Mouse (Mus musculus) MEL (cell line): ENCODE results near the gene Dnajc7. TPM values are rescaled to one million over a fixed set of nuclear protein-coding genes. Genes with fewer than 3 reads are reported as not detected.

Experiments used
- DNase-seq: peaks from one replicate; pipeline ENCODE4 v3.0.0; 2011; ENCODE audit warnings: low read depth, low spot score
- H3K27ac ChIP-seq: 2 replicates; pipeline ENCODE4 v1.5.1; 2012; ENCODE audit warnings: low read depth, mild to moderate bottlenecking, control low read depth, low read length, moderate library complexity; ENCODE audit not compliant: control insufficient read depth
- H3K27me3 ChIP-seq, 2 experiments: fragments of 150-350 bp in 1 of 2; sonication (generic) in 1 of 2; 2 replicates each; pipeline ENCODE4 v1.6.1; 2012; ENCODE audit warnings: low read length in 2 of 2, mild to moderate bottlenecking in 2 of 2, improper control_type of control experiment in 1 of 2, moderate library complexity in 1 of 2; ENCODE audit not compliant: insufficient read depth in 2 of 2, control insufficient read depth in 1 of 2
- H3K36me3 ChIP-seq, 2 experiments: 2 replicates each; pipeline ENCODE4 v1.6.1; 2012 to 2014; ENCODE audit warnings: low read length in 2 of 2, improper control_type of control experiment in 1 of 2, inconsistent platforms in 1 of 2, mild to moderate bottlenecking in 1 of 2; ENCODE audit not compliant: insufficient read depth in 2 of 2, control insufficient read depth in 1 of 2
- H3K4me1 ChIP-seq, 2 experiments: fragments of 150-350 bp in 1 of 2; sonication (generic) in 1 of 2; 2 replicates each; pipeline ENCODE4 v1.6.1; 2012; ENCODE audit warnings: low read length in 2 of 2, improper control_type of control experiment in 1 of 2, mild to moderate bottlenecking in 1 of 2; ENCODE audit not compliant: insufficient read depth in 2 of 2, control insufficient read depth in 1 of 2
- H3K4me3 ChIP-seq, 2 experiments: fragments of 150-350 bp in 1 of 2; sonication (generic) in 1 of 2; 2 replicates each; pipeline ENCODE4 v1.5.1; 2012; ENCODE audit warnings: low read depth in 2 of 2, low read length in 2 of 2, mild to moderate bottlenecking in 2 of 2, moderate library complexity in 2 of 2, control low read depth in 1 of 2, improper control_type of control experiment in 1 of 2; ENCODE audit not compliant: control insufficient read depth in 1 of 2, insufficient read depth in 1 of 2
- H3K79me2 ChIP-seq: 2 replicates; pipeline ENCODE4 v1.6.1; 2012; ENCODE audit warnings: mild to moderate bottlenecking, low read length, moderate library complexity; ENCODE audit not compliant: control insufficient read depth, poor library complexity, insufficient read depth
- H3K9ac ChIP-seq: 2 replicates; pipeline ENCODE4 v1.6.1; 2012; ENCODE audit warnings: low read depth, mild to moderate bottlenecking, control low read depth, low read length, moderate library complexity; ENCODE audit not compliant: control insufficient read depth, poor library complexity, severe bottlenecking
- H3K9me3 ChIP-seq: fragments of 150-350 bp; sonication (generic); replicated peaks from 2 replicates; pipeline ENCODE4 v1.6.1; 2012; ENCODE audit warnings: mild to moderate bottlenecking, low read length, improper control_type of control experiment, moderate library complexity; ENCODE audit not compliant: insufficient read depth
- BHLHE40 ChIP-seq: IDR thresholded peaks from 2 replicates; pipeline ENCODE4 v1.6.1; 2012; ENCODE audit warnings: low read depth, mild to moderate bottlenecking, inconsistent platforms, low read length, improper control_type of control experiment, borderline replicate concordance
- CHD1 ChIP-seq: IDR thresholded peaks from 2 replicates; pipeline ENCODE4 v1.6.1; 2012; ENCODE audit warnings: low read depth, mild to moderate bottlenecking, inconsistent platforms, low read length, improper control_type of control experiment
- CTCF ChIP-seq, 3 experiments: IDR thresholded peaks in 2 of 3; conservative IDR thresholded peaks in 1 of 3; 2 replicates each; pipeline ENCODE4 v1.5.1; 2011 to 2012; ENCODE audit warnings: low read length in 3 of 3, low read depth in 2 of 3, mild to moderate bottlenecking in 2 of 3, improper control_type of control experiment in 1 of 3, inconsistent platforms in 1 of 3, mixed read lengths in 1 of 3, moderate library complexity in 1 of 3; ENCODE audit not compliant: control insufficient read depth in 1 of 3, insufficient read depth in 1 of 3, poor library complexity in 1 of 3, severe bottlenecking in 1 of 3
- E2F4 ChIP-seq: IDR thresholded peaks from 2 replicates; pipeline ENCODE4 v1.6.1; 2011; ENCODE audit warnings: low read depth, low read length, improper control_type of control experiment, borderline replicate concordance
- GATA1 ChIP-seq: IDR thresholded peaks from 2 replicates; pipeline ENCODE4 v1.6.1; 2011; ENCODE audit warnings: low read depth, low read length, improper control_type of control experiment
- HCFC1 ChIP-seq: IDR thresholded peaks from 2 replicates; pipeline ENCODE4 v1.6.1; 2012; ENCODE audit warnings: low read depth, mild to moderate bottlenecking, inconsistent platforms, low read length, improper control_type of control experiment, moderate library complexity
- JUND ChIP-seq: IDR thresholded peaks from 2 replicates; pipeline ENCODE4 v1.6.1; 2011; ENCODE audit warnings: low read depth, mild to moderate bottlenecking, improper control_type of control experiment, low read length
- KAT2A ChIP-seq: conservative IDR thresholded peaks from 2 replicates; pipeline ENCODE4 v1.6.1; 2012; ENCODE audit warnings: low read depth, low read length, improper control_type of control experiment, inconsistent platforms
- MAZ ChIP-seq: IDR thresholded peaks from 2 replicates; pipeline ENCODE4 v1.6.1; 2012; ENCODE audit warnings: low read depth, mild to moderate bottlenecking, inconsistent platforms, low read length, improper control_type of control experiment
- MXI1 ChIP-seq: IDR thresholded peaks from 2 replicates; pipeline ENCODE4 v1.6.1; 2011; ENCODE audit warnings: mild to moderate bottlenecking, low read depth, low read length, improper control_type of control experiment
- MYB ChIP-seq: IDR thresholded peaks from 2 replicates; pipeline ENCODE4 v1.6.1; 2011; ENCODE audit warnings: mild to moderate bottlenecking, low read depth, low read length, improper control_type of control experiment
- MYC ChIP-seq: IDR thresholded peaks from 2 replicates; pipeline ENCODE4 v1.6.1; 2011; ENCODE audit warnings: low read depth, mild to moderate bottlenecking, low read length, improper control_type of control experiment, moderate library complexity
- NRF1 ChIP-seq: IDR thresholded peaks from 2 replicates; pipeline ENCODE4 v1.6.1; 2014; ENCODE audit warnings: low read depth, mild to moderate bottlenecking, inconsistent platforms, low read length, improper control_type of control experiment, moderate library complexity; ENCODE audit not compliant: poor library complexity, insufficient read depth, severe bottlenecking
- RCOR1 ChIP-seq: IDR thresholded peaks from 2 replicates; pipeline ENCODE4 v1.6.1; 2012; ENCODE audit warnings: low read depth, mild to moderate bottlenecking, inconsistent platforms, low read length, improper control_type of control experiment
- TAL1 ChIP-seq: IDR thresholded peaks from 2 replicates; pipeline ENCODE4 v1.6.1; 2012; ENCODE audit warnings: mild to moderate bottlenecking, inconsistent platforms, low read length, moderate library complexity, mixed read lengths
- TCF12 ChIP-seq: IDR thresholded peaks from 2 replicates; pipeline ENCODE4 v1.6.1; 2014; ENCODE audit warnings: low read depth, mild to moderate bottlenecking, inconsistent platforms, low read length, improper control_type of control experiment, moderate library complexity
- UBTF ChIP-seq: IDR thresholded peaks from 2 replicates; pipeline ENCODE4 v1.6.1; 2012; ENCODE audit warnings: low read depth, mild to moderate bottlenecking, inconsistent platforms, low read length, improper control_type of control experiment, moderate library complexity, borderline replicate concordance; ENCODE audit not compliant: insufficient read depth
- USF1 ChIP-seq: IDR thresholded peaks from 2 replicates; pipeline ENCODE4 v1.6.1; 2014; ENCODE audit warnings: low read depth, mild to moderate bottlenecking, inconsistent platforms, low read length, improper control_type of control experiment, moderate library complexity
- USF2 ChIP-seq, 2 experiments: IDR thresholded peaks; 2 replicates each; pipeline ENCODE4 v1.6.1; 2011 to 2012; ENCODE audit warnings: improper control_type of control experiment in 2 of 2, low read length in 2 of 2, borderline replicate concordance in 1 of 2, inconsistent platforms in 1 of 2, low read depth in 1 of 2, mild to moderate bottlenecking in 1 of 2; ENCODE audit not compliant: insufficient read depth in 1 of 2
- ZMIZ1 ChIP-seq: IDR thresholded peaks from 2 replicates; pipeline ENCODE4 v1.6.1; 2012; ENCODE audit warnings: low read depth, mild to moderate bottlenecking, inconsistent platforms, low read length, improper control_type of control experiment, moderate library complexity
- ZNF384 ChIP-seq: IDR thresholded peaks from 2 replicates; pipeline ENCODE4 v1.6.1; 2012; ENCODE audit warnings: low read depth, mild to moderate bottlenecking, inconsistent platforms, low read length, improper control_type of control experiment
- polyA plus RNA-seq, 2 experiments: library from polyadenylated mRNA; stranded (reverse) in 1 of 2; unstranded in 1 of 2; fragments of >175 nt in 1 of 2; fragments of >200 nt in 1 of 2; gene quantifications; 2 replicates each; pipeline versions ENCODE4 v1.2.1 to v1.2.4; 2012; ENCODE audit warnings: low replicate concordance in 2 of 2, low read depth in 1 of 2; ENCODE audit not compliant: insufficient read length in 2 of 2, insufficient read depth in 1 of 2, missing spikeins in 1 of 2
- total RNA-seq: library from RNA; depleted of rRNA; stranded (reverse); fragments of 300-350 nt; gene quantifications from 2 replicates; pipeline ENCODE4 v1.2.3, GENCODE M21; 2012

Dnajc7 gene
- total and polyA plus RNA-seq, 3 experiments: 230 to 452 (median 346) TPM

GRCm38 (mm10) chr11:100611627-100612026, 8.3 kb downstream of the Dnajc7 start:
- peaks cover 9 to 32% of the 10 kb centered on the region in 2 experiments for H3K36me3 ChIP-seq

GRCm38 (mm10) chr11:100609997-100610680, 9.8 kb downstream of the Dnajc7 start:
- Histone ChIP-seq H3K9me3 (no peaks in the 10 kb centered on the region), H3K27ac (no peak overlapping the region), H3K4me3 (no peak overlapping the region), H3K79me2 (peaks cover 82% of the 10 kb centered on the region), H3K4me1 (no peaks in the 10 kb centered on the region; a peak in 1 of 4 replicates), H3K9ac (no peak overlapping the region), H3K36me3 (peaks cover 2 to 31% of the 10 kb centered on the region in 2 experiments), H3K27me3 (no peaks in the 10 kb centered on the region)
- TF ChIP-seq ZNF384: no peak
- TF ChIP-seq RCOR1: no peak
- no peak for TF ChIP-seq USF1
- TF ChIP-seq TAL1: no peak
- TF ChIP-seq CTCF (IDR thresholded peaks at IDR 0.05 in 2 of 3, conservative IDR thresholded peaks at IDR 0.05 in 1 of 3; ENCODE audit: control insufficient read depth in 1 of 3, insufficient read depth in 1 of 3, low read depth in 2 of 3, low read length in 3 of 3, poor library complexity in 1 of 3, severe bottlenecking in 1 of 3): no peak
- TF ChIP-seq HCFC1: no peak
- TF ChIP-seq JUND: no peak
- TF ChIP-seq ZMIZ1: no peak
- TF ChIP-seq USF2 (IDR thresholded peaks at IDR 0.05; ENCODE audit: borderline replicate concordance in 1 of 2, insufficient read depth in 1 of 2, low read depth in 1 of 2, low read length in 2 of 2): no peak
- TF ChIP-seq UBTF: no peak
- no peak for TF ChIP-seq MAZ
- DNase-seq: no peak

More at GRCm38 (mm10) chr11:100611627-100612026, 8.3 kb downstream of the Dnajc7 start:
- DNase-seq: no peak
- Histone ChIP-seq H3K9me3 (no peaks in the 10 kb centered on the region), H3K79me2 (peaks cover 80% of the 10 kb centered on the region), H3K4me1 (peaks cover 5 to 9% of the 10 kb centered on the region in 2 experiments), H3K27me3 (no peaks in the 10 kb centered on the region), H3K27ac (no peak overlapping the region), H3K9ac (no peak overlapping the region), H3K4me3 (no peak overlapping the region)
- TF ChIP-seq ZMIZ1 (no peak), KAT2A (no peak), MYC (no peak), MYB (no peak), MXI1 (no peak), GATA1 (no peak), E2F4 (no peak), RCOR1 (no peak), TCF12 (no peak), CHD1 (no peak), BHLHE40 (no peak), UBTF (no peak), CTCF (IDR thresholded peaks at IDR 0.05 in 2 of 3, conservative IDR thresholded peaks at IDR 0.05 in 1 of 3; ENCODE audit: control insufficient read depth in 1 of 3, insufficient read depth in 1 of 3, low read depth in 2 of 3, low read length in 3 of 3, poor library complexity in 1 of 3, severe bottlenecking in 1 of 3) (no peak), NRF1 (no peak)
